Mouse (Mus musculus) retina, embryonic 14.5 days (tissue): ENCODE results near the gene Dcaf8.

Source experiments
- DNase-seq: peaks from one replicate; pipeline ENCODE4 v3.0.0-alpha.2; 2015; ENCODE audit warnings: low spot score

Dcaf8 gene

DNA sequence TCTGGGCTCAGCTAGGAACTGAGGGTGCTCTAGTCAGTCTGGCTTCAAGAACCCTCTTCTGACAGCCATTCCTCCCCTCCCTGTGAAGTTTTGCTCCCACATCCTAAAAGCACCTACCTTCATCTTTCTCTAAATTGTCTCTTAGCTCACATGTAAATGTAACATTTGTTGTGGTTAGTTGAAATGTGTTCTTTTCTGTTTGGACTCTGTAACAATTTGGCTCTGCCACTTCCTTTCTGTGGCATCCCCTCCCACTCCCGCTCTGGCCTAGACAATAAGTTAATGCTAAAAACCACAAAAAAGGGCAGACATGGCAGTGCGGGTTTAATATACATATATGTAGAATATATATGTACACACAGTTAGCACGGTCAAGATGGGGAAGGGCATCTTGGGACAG lies 49.3 kb downstream of the Dcaf8 start:
- no peak for DNase-seq

DNA sequence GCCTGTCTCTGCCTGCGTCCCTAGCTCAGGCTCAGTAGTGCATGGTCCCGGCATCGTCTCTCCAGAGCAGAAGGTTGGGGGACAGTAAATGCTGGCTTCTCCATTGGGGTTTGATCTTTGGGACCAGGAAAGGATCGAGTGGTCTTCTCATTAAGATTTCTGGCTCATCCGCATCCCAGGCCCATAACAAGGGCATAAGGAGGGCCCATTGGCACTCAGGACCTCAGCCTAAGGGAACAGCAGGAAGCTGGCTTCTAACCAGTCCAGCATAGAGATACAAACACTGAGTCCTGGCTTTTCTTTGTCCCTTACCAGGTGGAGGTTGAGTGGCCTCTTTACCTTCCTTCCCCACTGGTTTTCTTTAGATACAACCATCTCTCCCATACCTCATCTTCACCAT lies 50.0 kb downstream of the Dcaf8 start:
- no peak for DNase-seq

DNA sequence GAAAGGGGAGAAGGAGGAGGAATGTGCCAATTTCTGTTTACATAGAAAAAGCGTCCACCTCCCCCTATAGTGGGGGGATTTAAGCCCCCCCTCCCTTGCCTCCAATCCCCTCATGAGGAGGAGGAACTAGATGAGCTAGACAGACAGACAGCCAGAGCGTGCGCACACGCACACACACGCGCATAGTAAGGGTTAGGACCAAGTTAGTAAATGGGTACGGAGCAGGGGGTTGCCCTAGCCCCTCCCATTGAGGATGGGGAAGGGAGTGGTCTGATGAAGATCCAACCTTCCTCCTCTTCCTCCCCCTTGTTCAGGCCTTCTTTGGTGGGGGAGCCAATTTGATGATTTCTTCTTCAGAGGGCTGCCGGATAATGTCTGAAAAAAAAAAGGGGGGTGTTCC lies 50.4 kb downstream of the Dcaf8 start:
- DNase-seq = no peak

DNA sequence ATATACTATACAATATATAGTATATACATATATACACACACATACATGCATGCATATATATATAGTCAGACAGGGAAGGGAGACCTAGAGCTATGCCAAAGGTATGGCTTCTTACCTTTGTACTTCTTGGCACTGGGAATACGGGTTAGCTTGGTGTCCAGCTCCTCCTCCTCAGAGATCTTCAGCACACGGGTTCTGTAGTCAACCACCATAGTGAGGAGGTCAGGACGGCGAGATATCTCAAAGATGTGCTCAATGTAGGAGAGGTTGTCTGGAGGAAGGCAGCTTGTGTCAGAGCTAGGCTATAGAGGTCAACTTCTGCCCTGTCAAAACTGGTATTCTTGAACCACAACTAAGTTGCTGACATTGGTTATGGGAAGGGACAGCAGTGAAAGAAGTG lies 51.1 kb downstream of the Dcaf8 start:
- DNase-seq = no peak

DNA sequence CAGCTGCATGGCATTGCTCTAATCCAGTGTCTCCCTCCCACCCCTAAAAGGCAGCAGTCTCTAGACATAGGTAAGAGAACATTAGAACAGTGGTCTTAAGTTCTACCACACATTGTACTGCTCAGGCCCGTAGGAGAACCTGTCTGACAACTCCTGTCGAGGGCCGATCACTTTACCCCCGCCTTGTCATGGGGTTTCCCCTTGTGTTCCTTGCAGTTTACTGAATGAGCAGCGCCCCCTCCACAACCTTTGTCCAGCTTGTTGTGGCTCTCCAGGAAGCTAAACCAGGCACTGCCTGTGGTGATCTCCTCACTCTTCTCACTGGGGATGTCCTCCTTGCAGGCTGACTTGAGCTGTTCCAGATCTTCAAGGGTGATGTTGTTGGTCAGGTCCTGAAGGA lies 52.3 kb downstream of the Dcaf8 start:
- no peak for DNase-seq

DNA sequence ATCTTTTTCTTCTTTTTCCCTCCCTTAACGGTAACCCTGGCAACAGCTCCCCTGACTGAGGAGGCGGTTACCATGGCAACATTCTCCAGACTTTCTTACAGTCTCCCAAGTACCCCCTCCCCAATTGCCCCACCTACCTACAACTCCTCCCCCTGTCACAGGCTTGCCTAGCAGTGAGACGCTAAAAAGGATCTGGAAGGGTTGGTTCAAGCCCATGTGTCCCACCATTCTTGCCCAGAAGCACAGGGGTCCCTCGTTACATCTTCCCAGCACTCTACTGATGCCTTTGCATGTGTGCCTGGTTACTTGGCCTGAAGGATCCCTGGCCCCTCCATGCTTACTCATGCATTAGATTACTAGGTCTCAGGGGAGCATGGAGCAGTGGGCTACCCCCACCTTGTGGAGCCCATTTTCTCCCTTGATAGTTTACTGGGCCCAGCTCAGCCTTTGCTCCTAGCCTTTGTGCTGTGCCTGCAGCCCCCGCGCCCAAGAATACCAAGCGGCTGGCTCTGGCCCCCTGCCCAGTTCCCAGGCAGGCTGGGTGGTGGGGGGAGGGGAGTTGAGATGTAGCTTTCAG lies 53.1 kb downstream of the Dcaf8 start:
- peak; percentile 75 for DNase-seq

DNA sequence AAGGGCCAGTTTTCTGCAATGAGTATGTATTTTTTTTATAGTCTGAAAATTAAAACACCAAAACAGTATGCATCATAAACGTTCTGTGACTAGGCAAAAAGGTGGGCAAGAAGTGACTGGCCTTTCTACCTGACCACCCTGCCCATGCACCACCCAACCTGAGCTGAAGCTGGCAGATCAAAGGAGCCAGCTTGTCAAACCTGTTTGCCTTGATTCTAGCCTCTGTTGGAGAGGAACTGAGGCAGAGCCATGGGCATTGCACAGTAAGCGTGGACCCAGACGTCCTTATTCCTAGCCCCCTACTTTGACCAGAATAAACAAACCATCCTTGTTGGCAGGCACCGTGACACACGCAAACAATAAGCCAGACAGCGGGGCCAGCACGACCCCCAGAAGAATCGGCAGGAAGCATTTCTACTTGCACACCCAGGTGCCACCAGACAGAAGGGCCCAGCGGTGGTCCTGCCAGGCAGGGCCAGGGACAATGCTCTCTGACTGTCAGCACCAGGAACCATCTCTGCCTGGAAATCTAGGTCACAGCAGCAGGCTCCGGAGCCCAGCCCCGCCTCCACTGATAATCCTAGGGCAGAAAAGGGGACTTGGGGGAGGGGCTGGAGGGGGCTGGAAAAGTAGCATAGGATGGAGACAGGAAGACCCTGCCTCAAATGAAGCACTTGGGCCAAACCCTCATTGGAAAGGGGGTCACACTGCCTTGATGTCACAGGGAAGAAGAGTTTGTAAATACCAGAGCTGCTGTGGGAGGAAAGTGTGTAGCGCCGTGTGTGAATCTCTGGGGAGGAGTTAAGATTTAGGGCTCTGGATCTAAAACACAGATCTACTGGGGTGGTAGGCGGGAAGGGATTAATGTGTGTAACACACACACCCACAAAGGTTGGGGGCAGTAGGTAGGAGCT lies 54.3 kb downstream of the Dcaf8 start:
- DNase-seq = peak; percentile 93

DNA sequence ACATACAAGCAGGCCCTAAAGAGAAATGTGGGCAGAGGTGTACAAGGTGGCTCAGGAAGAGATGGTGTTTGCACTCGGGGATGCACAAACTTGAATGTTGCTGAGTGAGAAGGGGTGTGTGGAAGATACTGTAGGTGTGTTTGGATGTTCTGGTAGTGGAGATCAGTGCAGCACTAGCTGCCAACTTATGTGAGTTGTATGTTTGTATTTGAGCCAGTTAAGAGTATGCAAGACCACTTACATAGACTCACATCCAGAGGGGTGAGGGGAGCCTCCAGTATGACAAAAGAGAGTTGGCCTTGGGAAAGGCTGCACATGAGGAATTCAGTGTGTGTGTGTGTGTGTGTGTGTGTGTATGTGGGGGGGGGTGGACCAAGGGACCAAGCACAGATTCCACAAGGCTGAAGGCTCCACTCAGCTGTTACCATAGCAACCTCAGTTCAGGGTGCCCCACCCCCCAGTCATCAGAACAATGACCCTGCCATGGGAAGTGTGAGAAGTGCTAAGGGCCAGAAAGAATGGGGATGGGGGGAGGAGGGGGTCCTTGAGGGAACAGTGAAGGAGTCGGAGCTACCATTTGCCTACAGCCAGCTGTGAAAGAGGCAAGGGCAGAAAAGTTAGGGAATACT lies 55.1 kb downstream of the Dcaf8 start:
- DNase-seq = peak; percentile 90

DNA sequence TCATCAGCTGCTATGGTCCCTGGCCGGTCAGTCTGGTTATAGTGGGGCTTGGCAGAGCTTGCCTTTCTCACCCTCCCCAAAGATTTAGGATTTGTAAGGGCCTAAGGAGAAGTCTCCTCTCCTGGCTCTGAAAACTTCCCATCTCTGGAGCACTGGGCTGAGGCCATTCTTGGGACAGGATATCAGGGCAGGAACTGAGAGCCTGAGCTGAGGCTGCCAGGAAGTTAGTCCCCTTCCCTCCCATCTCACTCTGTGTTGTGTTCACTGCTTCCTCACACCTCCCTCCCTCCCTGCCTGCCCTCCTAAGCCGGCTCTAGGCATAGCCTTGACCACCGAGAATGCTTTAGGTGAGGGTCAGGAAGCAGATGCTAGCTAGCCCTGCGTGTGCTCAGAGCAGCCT lies 55.7 kb downstream of the Dcaf8 start:
- DNase-seq = no peak

DNA sequence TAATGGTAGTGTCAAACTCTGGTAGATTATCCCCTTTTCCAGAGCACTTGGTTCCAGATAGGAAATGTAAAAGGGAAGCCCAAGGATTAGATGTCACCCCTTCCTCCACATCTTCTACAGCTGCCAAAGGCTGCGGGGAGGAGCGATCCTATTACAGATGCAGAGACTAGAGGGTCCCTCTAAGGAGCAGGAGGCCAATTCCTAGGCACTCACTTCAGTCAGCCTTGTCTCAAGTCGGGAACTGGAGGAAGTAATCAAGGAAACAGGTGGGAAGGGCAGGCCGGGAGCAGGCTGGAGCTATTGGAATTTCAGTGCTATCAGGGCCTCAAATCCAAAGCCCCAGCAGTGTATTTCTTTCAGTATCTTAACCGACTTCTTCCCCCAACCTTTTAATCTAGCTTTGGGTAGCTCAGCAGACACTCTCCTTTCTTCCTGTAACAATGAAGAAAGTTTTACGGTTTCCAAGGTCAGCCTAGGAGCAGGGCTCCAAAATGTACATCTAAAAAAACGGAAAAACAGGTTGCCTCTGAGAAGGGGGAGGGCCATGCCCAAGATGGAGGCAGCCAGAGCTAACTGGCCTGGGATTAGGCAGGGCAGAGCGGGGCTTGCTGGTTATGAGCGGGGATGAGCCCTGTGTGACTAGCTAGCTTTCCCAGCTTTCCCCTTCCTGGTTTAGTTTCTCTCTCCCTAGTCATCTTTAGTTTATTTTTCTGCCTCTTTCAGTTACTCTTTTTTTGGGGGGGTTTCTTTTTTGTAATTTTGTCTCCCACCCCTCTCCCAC lies 56.3 kb downstream of the Dcaf8 start:
- peak; percentile 38 for DNase-seq

DNA sequence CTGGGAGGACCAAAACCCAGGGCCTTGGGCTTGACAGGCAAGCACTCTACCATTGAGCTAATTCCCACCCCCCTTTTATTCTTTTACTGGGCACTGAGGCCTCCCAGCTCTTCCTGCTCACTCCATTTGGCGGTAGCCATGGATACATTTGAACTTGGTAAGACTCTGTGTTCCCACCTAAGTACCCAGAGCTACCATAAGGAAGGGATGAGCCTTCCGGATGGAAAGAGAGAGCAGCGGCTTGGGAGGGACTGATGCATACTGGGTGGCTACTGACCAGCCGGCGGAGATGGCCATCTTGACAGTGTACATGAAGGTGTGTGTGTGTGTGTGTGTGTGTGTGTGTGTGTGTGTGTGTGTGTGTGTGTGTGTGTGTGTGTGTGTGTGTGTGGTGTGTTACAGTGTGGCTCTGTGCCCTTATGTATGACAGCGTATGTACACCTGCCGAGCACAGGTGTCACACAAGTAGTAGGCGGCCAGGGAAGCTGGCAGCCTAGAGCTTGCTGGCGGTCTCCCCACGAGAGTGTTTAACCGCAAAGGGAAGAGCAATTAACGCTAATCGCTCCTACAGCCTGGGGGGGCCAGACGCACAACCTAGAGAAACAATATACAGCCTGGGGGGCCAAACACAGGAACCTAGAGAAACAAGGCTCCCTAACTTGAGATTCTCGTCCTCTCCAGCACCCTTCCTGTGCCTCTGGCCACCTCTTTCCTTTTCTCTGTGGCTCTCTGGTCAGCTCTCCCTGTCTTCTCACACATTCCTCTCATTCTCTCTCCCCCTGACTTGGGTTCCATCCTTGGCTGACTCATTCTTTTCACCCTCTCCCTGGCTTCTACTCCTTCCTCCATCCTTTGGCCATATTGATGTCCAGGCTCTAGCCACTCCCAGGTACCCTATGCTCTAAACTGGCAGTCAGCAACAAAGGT lies 57.2 kb downstream of the Dcaf8 start:
- DNase-seq = no peak

DNA sequence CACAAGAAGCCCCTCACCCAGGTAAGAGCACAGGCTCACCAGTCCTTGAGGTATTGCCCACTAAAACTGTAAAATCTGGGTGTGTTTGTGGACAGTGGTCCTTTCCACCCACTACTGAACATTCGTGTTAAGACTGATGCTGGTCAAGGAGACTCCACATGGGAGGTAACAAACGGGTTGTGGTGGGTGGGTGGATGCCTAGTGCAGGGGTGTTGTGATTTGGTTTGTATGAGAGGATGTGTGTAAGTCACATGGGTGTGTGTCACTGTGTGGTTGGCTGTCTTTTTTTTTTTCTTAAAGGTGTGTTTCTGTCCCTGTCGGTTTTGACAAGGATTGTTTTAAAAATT lies 57.8 kb downstream of the Dcaf8 start:
- DNase-seq = no peak

DNA sequence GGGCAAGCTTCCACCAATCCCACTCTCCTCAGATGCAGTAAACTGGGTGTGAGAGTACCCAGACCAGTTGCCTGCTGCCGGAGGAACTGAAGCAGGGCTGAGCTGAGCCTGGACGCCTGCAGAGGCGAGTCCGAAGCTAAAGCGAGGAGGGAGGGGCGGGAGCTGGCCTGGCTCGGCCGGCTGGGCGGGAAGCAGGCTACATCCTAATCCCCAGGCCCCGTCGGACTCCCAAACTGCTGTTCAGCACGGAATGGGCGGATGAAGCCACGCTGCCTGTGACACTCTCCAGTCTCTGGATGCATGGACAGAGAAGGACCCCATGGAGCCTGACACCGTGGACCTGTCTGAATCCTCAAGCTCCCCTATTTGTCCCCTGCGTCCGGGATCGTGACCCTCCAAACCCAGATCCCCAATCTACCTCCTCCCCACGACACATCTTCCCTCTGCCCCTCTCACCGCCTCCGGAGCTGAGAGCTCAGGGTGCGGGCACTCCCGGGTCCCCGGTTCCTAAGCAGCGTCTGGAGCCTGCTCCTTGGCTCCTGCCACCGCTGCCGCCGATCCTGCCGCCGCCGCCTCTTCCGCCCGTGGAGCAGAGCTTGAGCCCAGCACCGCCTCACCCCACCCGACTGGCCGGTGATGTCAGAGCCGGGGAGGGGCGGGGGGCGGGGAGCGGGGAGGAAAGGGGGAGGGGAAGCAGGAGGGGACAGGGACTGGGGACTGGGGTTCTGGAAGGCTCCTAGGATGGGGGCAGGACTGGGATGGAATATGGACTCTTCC lies 58.4 kb downstream of the Dcaf8 start, which contains the start of gene Pea15a:
Gene Pea15a, minus strand, starts transcription at position 664 of the 777 bp plus-strand sequence.
- DNase-seq = peak; percentile 79

DNA sequence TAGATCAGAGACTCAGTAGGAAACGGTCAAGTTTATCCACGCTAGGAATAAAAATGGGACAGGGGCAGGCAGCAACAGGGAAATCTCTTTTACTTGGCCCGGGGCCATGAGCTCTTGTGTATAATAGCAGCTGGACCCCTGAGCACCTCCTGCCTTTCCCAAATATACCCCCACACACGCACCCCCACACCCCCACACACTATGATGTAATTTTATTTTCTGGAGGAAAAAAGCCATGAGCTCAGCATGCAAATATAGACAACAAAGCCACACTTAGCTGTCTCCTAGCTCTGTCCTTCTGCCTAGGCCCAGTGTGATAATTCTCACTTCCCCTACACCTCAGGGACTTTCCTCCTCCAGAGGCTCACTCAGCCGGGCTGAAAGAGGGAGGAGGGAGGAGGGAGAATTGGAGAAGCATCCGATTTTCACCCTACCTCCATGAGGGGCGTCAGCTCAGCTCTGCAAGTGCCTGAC lies 59.3 kb downstream of the Dcaf8 start:
- DNase-seq = no peak

DNA sequence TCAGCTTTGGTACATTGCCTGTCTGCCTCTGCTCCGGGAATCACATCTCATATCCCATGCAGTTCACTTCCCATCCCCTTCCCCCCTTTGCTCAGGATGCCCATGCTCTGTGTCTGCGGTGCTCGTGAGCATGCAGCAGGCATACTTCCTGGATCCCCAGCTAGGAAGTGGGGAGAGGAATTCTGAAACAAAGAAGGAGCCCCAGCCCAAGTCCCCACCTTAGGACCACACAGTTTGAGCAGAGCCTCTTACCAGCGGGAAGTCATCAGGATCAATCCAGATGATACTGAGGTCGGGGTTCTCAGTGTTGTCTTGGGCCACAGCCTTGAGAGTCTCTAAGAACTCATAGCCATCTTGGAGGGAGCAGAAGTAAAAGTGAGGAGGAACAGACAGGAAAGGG lies 64.9 kb downstream of the Dcaf8 start:
- no peak for DNase-seq

DNA sequence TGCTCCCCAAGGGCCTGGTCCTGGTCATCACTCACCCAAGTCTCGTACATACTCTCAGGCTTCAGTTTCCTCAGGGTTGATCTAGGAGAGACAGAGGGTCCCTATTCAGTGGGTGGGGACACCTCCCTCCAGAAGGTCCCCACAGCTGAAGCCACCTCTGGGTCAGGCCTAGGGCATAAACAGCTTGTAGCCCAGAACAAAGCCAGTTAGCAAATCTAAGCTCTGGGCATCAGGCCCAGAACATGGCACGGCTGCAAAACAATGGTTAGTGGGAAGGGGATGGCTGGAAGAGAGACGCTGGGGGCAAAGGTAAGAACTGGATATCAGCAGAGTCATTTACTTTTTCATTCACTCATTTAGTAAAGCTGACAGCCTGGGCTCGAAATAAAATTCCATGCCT lies 65.9 kb downstream of the Dcaf8 start:
- no peak for DNase-seq

DNA sequence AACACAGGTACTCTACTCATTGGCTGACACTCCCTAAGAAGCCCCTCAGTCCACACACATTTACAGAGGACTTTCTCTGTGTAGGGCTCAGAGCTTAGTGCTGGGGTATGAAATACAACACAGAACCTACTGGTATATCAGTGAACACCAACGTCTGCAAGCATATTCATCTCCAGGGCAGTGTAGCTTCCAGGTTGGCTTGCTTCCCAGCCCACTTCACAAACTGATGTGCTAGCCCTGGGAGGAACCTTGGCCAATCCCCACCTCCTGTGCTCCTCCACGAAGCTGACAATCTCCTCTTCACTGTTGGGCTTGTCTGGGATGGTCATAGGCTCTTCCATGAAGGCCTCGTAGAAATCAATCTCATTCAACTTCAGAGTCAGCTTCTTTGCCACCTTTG lies 66.9 kb downstream of the Dcaf8 start:
- no peak for DNase-seq

DNA sequence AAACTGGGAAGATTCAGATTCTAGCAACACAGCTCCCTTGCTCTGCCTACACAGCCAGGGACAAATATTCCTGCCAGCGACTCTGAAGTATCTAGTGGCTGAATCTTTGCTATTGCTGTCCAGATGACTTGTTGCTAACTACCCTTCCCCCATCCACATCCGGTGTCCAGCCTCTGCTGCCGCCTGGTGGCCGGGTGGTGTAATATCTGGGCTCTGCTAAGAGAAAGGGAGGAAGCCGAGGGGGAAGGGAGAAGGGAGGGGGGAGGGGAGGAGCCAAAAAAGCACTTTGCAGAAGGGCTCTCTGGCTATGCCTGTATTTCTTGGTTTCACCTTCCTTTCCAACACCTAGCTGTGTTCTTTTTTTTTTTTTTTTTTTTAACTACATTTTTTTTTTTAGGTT lies 69.3 kb downstream of the Dcaf8 start:
- peak; percentile 95 for DNase-seq

DNA sequence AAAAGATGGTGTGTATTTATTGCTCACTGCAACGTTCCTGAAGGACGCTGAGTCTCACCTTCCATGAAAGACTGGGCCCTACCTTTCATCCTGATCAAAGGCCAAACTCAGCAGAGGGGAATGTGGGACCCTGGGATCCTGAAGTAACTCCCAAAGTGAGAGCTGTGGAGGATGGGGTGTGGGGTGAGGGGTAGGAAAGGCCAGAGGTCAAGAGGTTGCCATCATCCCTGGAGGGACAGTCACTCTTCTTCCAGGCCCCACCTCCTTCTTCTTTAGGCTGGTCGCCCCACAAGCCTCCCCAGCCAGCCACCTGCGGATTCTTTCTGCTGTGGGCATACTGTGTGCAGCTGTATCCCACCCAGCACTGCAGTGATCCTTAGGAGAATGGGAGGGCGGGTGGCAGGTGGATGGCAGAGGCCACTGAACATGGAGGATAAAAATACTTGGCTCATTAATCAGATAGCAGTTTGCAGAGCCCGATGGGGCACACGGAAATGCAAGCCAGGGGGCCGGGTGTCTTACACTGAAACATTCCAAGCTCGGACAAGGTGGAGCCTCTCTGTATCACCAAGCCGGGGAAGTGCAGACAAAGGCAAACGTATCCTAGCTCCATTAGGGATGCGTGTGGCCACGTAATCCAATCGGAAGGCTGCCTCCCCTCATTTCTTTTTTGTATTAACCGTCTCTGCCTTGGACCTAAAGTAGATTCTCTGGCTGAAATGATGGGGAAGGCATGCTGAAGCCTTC lies 70.5 kb downstream of the Dcaf8 start:
- DNase-seq = no peak
